Mouse (Mus musculus): ENCODE measurements at regions not wholly inside any gene's neighbourhood (a gene's known extent, or its start where the extent isn't known, plus 50 kb on each side); places are given as distances from the start of the nearest gene placed in this dataset.

DNA sequence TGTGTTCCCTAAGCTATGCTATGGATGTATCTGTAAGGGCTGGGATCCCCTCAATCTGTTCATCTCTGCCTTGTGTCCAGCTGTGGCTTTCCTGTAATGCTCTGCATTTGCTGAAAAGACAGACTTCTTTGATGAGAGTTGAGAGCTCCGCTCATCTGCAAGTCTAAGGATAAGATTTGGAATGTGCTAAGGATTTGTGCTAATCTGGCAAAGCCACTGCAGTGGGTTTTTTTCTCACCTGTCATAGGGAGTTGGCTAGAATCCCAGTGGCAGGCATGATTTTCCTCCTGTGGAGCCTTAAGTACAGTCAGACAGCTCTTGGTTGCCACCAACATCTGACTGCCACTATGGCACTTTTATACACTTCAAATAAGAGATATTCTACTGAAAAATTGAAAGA, 138.8 kb upstream of the Myocd start:
- TF ChIP-seq POLR2A (IDR thresholded peaks at IDR 0.05; ENCODE audit: extremely low read depth, insufficient read depth, low read length) (no peak), CTCF (IDR thresholded peaks at IDR 0.05; ENCODE audit: low read depth, low read length) (no peak)

Measured in liver, adult 2 months (tissue).